Mouse (Mus musculus): ENCODE measurements around the gene Slc26a10. TPM values are rescaled to one million over a fixed set of nuclear protein-coding genes. Genes with fewer than 3 reads are reported as not detected.

Gene Slc26a10
- total and polyA plus RNA-seq, 3 experiments = 0.35 to 1.1 (median 0.58) TPM

- DNase-seq = no peak
Measured at GRCm38 (mm10) chr10:127182624-127183023, 2.2 kb upstream of the Slc26a10 start.

GRCm38 (mm10) chr10:127181566-127181965, 1.1 kb upstream of the Slc26a10 start:
- no peak for DNase-seq

DNA sequence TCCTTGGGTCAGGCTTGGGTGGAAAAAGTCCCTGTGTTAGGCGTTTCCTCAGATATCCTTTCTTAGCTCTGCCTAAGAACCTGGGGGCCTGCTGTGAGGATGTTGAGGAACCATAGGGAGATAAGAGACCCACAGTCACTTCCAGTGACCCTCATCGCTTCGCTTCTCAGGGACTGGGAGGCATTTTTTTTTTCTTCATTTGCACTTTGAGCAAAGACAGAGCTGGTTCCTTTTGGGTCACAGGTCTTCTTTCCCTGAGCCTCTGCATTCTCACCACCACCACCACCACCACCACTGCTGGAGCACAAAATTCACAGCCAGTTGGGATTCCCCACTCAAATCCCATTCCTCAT, 226 bp upstream of the Slc26a10 start:
- no peak for DNase-seq

DNA sequence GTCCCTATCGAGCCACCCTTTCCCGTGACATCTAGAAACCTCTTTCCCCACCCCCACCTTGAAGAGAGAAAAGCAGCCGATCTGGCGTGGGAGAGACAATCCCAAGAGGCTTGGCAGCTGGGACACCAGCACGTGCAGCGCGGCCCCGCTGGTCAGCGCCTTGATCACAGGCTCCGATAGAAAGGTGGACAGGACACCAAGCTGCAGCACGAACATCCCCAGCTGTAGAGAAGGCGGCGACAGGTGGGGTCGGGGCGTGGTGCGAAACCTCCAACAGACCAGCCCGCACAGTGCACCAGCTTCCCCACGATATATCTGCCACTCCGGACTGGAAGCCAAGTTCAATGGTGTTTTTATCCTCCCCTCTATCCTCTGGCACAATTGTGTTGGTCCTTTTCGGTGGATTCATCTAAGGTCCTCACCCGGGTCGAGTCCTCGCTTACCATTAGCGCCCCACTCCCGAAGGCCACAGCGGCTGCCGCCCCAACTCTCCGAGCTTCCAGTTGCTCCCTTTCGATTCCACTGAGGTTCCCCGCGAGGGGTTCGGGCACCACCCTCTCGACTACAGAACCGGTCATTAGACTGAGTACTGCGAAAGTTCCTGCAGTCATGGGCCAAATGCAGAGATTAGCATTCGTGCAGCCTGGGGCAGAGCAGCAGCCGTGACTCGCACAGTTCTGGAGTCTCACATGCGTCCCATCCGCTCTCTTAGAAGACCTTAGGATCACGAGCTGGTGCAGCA, 2.0 kb downstream of the Slc26a10 start:
- DNase-seq = no peak

- DNase-seq = peak; percentile 73
Measured at GRCm38 (mm10) chr10:127177719-127178118, 2.7 kb downstream of the Slc26a10 start.

DNA sequence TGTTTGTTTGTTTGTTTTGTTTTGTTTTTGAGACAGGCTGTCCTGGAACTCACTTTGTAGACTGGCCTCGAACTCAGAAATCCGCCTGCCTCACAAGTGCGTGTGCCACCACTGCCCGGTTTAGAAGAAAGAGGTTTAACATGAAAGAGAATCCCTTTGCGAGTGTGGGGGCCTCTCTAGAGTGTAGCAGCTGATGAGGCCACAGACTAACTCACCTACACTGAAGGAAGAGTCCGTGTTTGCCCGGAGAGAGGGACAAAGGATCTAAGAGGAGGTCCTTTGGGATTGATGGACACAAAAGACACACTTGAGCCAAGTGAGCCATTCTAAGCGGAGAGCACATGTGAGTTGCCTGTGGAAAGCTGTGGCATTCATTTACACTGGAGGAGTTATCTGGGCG, 3.2 kb downstream of the Slc26a10 start:
- DNase-seq = no peak

- no peak for DNase-seq
Measured at GRCm38 (mm10) chr10:127176756-127177155, 3.7 kb downstream of the Slc26a10 start.

DNA sequence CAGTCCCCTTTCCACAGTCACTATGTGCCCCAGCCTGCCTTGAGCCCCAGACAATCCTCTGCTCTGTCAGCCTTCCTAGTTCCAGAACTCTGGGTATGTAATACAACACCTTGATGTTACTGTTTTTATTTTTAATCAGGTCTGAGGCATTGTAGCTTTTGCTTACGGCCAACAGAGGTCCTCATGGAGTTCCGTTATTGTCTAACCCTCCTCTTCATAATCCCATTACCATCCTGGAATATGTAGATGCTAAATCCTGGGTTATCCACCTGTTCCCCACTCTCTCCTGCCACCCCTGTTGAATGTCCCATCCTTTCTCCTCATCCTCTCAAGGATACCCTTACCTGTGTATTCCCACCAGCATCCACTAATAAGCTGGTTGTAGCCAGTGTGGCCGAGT, 4.2 kb downstream of the Slc26a10 start:
- DNase-seq = no peak

DNA sequence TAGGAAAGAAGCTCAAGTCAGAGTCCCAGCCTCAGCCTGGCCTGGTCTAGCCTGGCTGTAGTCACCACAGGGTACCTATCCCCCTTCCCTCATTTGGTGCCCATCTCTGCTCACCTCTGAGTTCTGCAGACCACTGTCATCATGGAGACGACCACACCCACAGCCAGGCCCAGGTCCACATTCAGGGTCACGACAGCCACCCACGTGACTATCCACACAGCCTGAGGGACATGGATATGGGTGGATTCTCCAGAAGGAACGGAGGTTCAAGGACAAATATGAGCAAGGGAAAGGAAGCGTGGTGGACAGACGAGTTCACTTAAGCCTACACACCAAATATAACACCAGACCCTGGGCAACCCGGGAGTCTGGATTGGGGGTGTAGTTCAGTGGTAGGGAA, 6.3 kb downstream of the Slc26a10 start:
- no peak for DNase-seq

DNA sequence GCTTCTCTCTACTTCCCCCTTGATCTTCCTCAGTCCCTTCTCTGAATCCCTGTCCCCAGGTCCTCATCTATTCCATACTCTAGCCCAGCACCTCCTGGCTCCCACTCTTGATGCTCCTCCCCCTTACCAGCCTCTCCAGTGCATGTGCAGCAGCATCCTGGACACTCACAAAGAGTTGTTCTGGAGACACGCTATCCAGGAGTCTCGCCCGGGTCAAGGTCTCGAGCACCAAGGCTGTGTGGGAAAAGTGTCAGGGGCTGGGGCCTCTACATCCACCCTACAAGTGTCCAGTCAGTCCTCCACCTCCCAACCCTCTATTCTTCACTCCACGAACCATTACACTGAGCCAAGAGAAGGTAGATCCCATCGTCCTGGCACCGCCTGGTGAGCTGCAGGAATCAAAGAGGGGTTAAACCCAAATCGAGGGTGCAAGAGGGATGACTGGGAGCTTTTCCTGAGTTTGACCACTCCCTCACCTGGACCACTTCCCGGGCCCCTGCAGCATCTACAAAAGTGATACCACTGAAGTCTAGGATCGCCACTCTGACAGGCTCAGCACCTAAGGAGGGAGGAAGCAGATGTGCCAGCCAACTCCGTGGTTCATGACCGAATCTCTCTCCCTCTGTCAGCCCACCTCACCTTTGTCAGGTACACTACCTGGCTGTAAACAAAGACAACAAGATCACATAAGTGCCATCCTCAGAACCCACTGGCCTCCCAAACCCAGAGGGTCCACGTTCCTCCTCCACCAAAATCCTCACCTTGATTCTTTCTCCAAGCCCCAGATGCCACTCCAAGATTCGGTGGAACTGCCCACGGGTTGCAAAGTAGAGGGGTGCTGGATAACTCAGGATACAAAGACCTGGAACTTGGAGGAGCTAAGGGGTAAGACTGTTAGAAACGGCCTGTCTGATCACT, 7.0 kb downstream of the Slc26a10 start:
- peak; percentile 1 for DNase-seq

GRCm38 (mm10) chr10:127171631-127172200, 8.7 kb downstream of the Slc26a10 start:
- no peak for DNase-seq

DNA sequence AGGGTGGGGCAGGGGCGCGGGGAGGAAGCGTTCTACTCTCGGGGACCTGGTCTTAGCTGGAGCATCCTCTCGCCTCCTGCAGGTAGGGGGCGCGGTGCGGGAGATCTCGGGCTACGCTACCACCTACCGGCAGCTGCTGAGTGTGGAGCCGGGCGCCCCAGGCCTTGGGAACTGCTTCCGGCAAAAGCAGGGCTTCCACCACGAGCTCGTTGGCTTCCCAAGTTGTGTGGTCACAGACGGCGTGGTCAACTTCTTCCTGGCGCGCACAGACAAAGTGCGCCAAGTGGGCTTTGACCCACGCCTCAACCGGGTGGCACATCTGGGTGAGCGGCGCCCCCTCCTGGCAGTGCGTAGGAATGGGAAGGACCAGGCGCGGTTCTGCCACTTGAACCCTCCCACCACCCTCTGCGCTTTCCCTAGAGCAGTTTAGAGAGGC, 9.6 kb downstream of the Slc26a10 start:
- DNase-seq = peak; percentile 88

DNA sequence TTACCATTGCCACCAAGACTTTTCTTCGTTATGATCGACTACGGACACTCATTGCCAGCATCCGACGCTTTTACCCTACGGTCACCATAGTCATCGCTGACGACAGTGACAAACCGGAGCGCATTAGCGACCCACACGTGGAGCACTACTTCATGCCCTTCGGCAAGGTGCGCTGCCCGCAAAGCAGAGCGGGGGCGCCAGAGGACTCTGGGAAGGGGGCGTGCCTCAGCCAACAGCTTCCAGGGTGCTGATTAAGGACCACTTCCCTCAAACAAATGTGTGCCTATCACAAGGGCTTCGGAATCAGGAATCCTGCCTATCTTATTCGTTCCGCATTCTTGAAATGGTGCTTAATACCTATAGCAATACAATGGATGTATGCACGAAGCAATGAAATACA, 10.4 kb downstream of the Slc26a10 start:
- peak; percentile 45 for DNase-seq

GRCm38 (mm10) chr10:127167614-127168192, 12.7 kb downstream of the Slc26a10 start:
- peak; percentile 26 for DNase-seq

- no peak for DNase-seq
Measured at GRCm38 (mm10) chr10:127166771-127167613, 13.5 kb downstream of the Slc26a10 start.

GRCm38 (mm10) chr10:127166404-127166715, 14.1 kb downstream of the Slc26a10 start:
- DNase-seq = no peak

GRCm38 (mm10) chr10:127165654-127166403, 14.6 kb downstream of the Slc26a10 start:
- peak; percentile 72 for DNase-seq

- no peak for DNase-seq
Measured at GRCm38 (mm10) chr10:127165354-127165653, 15.1 kb downstream of the Slc26a10 start.

DNA sequence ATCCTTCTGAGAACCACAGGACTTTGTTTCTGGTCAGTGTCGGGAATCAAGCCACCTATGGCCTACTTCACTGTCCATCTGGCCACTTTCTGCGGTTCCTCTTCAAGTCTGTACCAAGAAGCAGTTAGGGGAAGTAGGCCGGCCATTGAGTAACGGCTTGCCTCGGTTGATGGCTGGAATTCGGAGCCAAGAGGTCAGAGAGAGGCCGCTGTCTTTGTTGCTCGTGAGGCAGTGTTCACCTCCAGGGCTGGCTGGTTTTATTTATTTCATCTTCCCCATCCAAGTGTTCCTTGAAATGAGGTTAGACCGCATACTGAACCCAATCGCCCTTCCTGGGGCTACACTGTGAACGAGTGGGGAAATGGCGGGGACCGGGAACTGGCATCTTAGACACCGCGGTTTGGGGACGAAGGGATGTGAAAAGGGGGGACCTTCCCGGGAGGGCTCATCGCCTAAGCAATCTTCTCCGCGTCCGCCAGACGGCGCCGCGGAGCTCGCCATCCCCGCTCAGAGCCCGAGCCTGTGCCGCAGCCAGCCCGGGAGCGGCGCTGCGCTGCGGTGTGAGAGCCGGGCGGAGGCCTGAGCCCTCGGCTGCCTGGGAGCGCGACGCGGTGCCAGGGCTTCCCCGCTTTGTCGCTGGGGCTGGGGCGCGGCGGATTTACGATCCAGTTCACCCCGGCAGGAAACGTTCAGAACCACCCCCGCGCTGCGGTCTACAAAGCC, 15.7 kb downstream of the Slc26a10 start, which contains the start of gene B4galnt1:
Gene B4galnt1 (plus strand): TSS at position 595 of the 723 bp plus-strand sequence.
- DNase-seq = peak; percentile 85

DNA sequence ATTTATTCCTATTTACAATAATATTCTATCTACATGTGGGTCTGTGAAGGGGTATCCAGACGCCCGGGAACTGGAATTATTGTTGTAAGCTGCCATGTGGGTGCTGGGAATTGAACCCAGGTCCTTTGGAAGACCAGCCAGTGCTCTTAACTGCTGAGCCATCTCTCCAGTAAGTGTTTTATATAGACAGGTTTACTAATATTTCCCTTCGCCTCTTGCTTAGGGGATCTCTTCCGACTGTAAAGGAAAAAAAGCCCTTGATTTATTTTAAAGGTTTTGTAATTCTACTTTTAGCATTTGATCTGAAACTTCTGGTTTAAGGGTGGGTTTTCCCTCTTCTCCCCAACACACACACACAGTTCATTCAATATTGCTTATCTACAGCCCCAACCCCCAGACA, 16.3 kb downstream of the Slc26a10 start:
- DNase-seq = no peak

All from adrenal gland, adult 2 months (tissue).